Mouse (Mus musculus) inflammation-experienced regulatory T-cells, adult 6 months (primary cell): Measurements from ENCODE around the gene Mrm2. TPM values are rescaled to one million over a fixed set of nuclear protein-coding genes. Genes with fewer than 3 reads are reported as not detected.

ENCODE experiments used
- polyA plus RNA-seq, 3 experiments: library from polyadenylated mRNA; unstranded; fragments of 100-300 nt; shearing (Covaris generic); gene quantifications; one replicate each; pipeline ENCODE4 v1.2.1; 2017

Gene Mrm2
- polyA plus RNA-seq, 3 experiments from 2014 or later = 7.8 to 12.4 (median 10.8) TPM

Other genes starting within 250 kb of the Mrm2 start
- gene Mad1l1, start 10.3 kb downstream of the Mrm2 start, polyA plus RNA-seq = 10 to 100 TPM; 18.8 to 24.9 (median 22.0) TPM
- 10 to 100 TPM; 14.8 to 31.5 (median 20.5) TPM for gene Nudt1, start 10.2 kb downstream of the Mrm2 start, polyA plus RNA-seq
- 1 to 10 TPM in 2 of 3 experiments, under 1 TPM in 1; 0.50 to 2.1 (median 1.6) TPM for gene Snx8, start 57.4 kb upstream of the Mrm2 start, polyA plus RNA-seq
- gene Eif3b, start 87.4 kb upstream of the Mrm2 start, polyA plus RNA-seq = 10 to 100 TPM; 25.8 to 31.8 (median 29.5) TPM
- gene Gm4869, start 113.7 kb upstream of the Mrm2 start, polyA plus RNA-seq = not detected
- gene Chst12, start 173.7 kb upstream of the Mrm2 start, polyA plus RNA-seq = 10 to 100 TPM; 25.6 to 35.2 (median 33.2) TPM
- 1 to 10 TPM; 1.2 to 5.5 (median 1.9) TPM for gene Grifin, start 233.2 kb upstream of the Mrm2 start, polyA plus RNA-seq